Mouse (Mus musculus): ENCODE data around the gene Gm21987. TPM values are rescaled to one million over a fixed set of nuclear protein-coding genes. Genes with fewer than 3 reads are reported as not detected.
"Not testable (repeated sequence)": the region's sequence is repeated elsewhere in the genome, so short reads cannot be mapped to it uniquely, and the experiment has no call there.

Gm21987 gene
- total and polyA plus RNA-seq, 3 experiments, result not detected

GRCm38 (mm10) chr16:38329340-38329739, 17.5 kb upstream of the Gm21987 start:
- no peak overlapping the region for H3K9ac ChIP-seq (ENCODE audit: control insufficient read depth, low read depth, low read length, poor library complexity, severe bottlenecking)
- H3K79me2 ChIP-seq (ENCODE audit: control insufficient read depth, insufficient read depth, low read length, poor library complexity), result no peaks in the 10 kb centered on the region
- H3K36me3 ChIP-seq (ENCODE audit: control insufficient read depth in 1 of 2, insufficient read depth in 2 of 2, low read length in 2 of 2), result peaks cover 0 to 4% of the 10 kb centered on the region in 2 experiments; a peak in 2 of 4 replicates
- DNase-seq (ENCODE audit: low read depth, low spot score), result no peak
- no peak overlapping the region for H3K27ac ChIP-seq (ENCODE audit: control insufficient read depth, low read depth, low read length)
- no peaks in the 10 kb centered on the region for H3K9me3 ChIP-seq (replicated peaks; ENCODE audit: insufficient read depth, low read length)
- H3K27me3 ChIP-seq (ENCODE audit: control insufficient read depth in 1 of 2, insufficient read depth in 2 of 2, low read length in 2 of 2), result peaks cover 0 to under 1% of the 10 kb centered on the region in 2 experiments; a peak in 3 of 4 replicates
- 0 out of 2 replicates have a peak, but pooled peaks have one; percentile 4 for TF ChIP-seq SMC3 (IDR thresholded peaks at IDR 0.05; ENCODE audit: low read depth, low read length)
- TF ChIP-seq CTCF (IDR thresholded peaks at IDR 0.05 in 2 of 3, conservative IDR thresholded peaks at IDR 0.05 in 1 of 3; ENCODE audit: control insufficient read depth in 1 of 3, insufficient read depth in 1 of 3, low read depth in 2 of 3, low read length in 3 of 3, poor library complexity in 1 of 3, severe bottlenecking in 1 of 3), result peak in 2 of 3 experiments; percentile 29 to 49; a peak in 5 of 6 replicates
- no peak for TF ChIP-seq EP300 (IDR thresholded peaks at IDR 0.05; ENCODE audit: low read depth in 1 of 2, low read length in 2 of 2)
- H3K4me3 ChIP-seq (ENCODE audit: control insufficient read depth in 1 of 2, insufficient read depth in 1 of 2, low read depth in 2 of 2, low read length in 2 of 2), result no peak overlapping the region
- peaks cover 0 to 6% of the 10 kb centered on the region in 2 experiments; a peak in 1 of 4 replicates for H3K4me1 ChIP-seq (ENCODE audit: control insufficient read depth in 1 of 2, insufficient read depth in 2 of 2, low read length in 2 of 2)

- Histone ChIP-seq H3K36me3 (ENCODE audit: control insufficient read depth in 1 of 2, insufficient read depth in 2 of 2, low read length in 2 of 2) (peaks cover 0 to 4% of the 10 kb centered on the region in 2 experiments; a peak in 2 of 4 replicates), H3K4me3 (ENCODE audit: control insufficient read depth in 1 of 2, insufficient read depth in 1 of 2, low read depth in 2 of 2, low read length in 2 of 2) (no peak overlapping the region), H3K9ac (ENCODE audit: control insufficient read depth, low read depth, low read length, poor library complexity, severe bottlenecking) (no peak overlapping the region), H3K4me1 (ENCODE audit: control insufficient read depth in 1 of 2, insufficient read depth in 2 of 2, low read length in 2 of 2) (peaks cover 0 to 6% of the 10 kb centered on the region in 2 experiments; a peak in 1 of 4 replicates), H3K79me2 (ENCODE audit: control insufficient read depth, insufficient read depth, low read length, poor library complexity) (no peaks in the 10 kb centered on the region), H3K9me3 (replicated peaks; ENCODE audit: insufficient read depth, low read length) (no peaks in the 10 kb centered on the region), H3K27ac (ENCODE audit: control insufficient read depth, low read depth, low read length) (no peak overlapping the region), H3K27me3 (ENCODE audit: control insufficient read depth in 1 of 2, insufficient read depth in 2 of 2, low read length in 2 of 2) (peaks cover 0 to 2% of the 10 kb centered on the region in 2 experiments; a peak in 2 of 4 replicates)
- DNase-seq (ENCODE audit: low read depth, low spot score), result no peak
- no peak for TF ChIP-seq EP300 (IDR thresholded peaks at IDR 0.05; ENCODE audit: low read depth in 1 of 2, low read length in 2 of 2)
- no peak for TF ChIP-seq POLR2A (IDR thresholded peaks at IDR 0.05; ENCODE audit: control insufficient read depth in 1 of 2, insufficient read depth in 1 of 2, low read depth in 1 of 2, low read length in 2 of 2, poor library complexity in 1 of 2)
- TF ChIP-seq TBP (IDR thresholded peaks at IDR 0.05; ENCODE audit: low read depth, low read length), result no peak
- no peak for TF ChIP-seq RAD21 (IDR thresholded peaks at IDR 0.05; ENCODE audit: low read depth, low read length)
- no peak for TF ChIP-seq MYC (IDR thresholded peaks at IDR 0.05; ENCODE audit: low read depth, low read length)
- no peak for TF ChIP-seq ZKSCAN1 (IDR thresholded peaks at IDR 0.05; ENCODE audit: low read depth, low read length)
- no peak for TF ChIP-seq UBTF (IDR thresholded peaks at IDR 0.05; ENCODE audit: borderline replicate concordance, insufficient read depth, low read depth, low read length)
- no peak for TF ChIP-seq JUND (IDR thresholded peaks at IDR 0.05; ENCODE audit: low read depth, low read length)
- no peak for TF ChIP-seq MXI1 (IDR thresholded peaks at IDR 0.05; ENCODE audit: low read depth, low read length)
- no peak for TF ChIP-seq NELFE (IDR thresholded peaks at IDR 0.05; ENCODE audit: low read depth, low read length)
- no peak for TF ChIP-seq E2F4 (IDR thresholded peaks at IDR 0.05; ENCODE audit: borderline replicate concordance, low read depth, low read length)
- no peak for TF ChIP-seq NRF1 (IDR thresholded peaks at IDR 0.05; ENCODE audit: insufficient read depth, low read depth, low read length, poor library complexity, severe bottlenecking)
These were observed 12.4 kb upstream of the Gm21987 start for GRCm38 (mm10) chr16:38334431-38334830.

GRCm38 (mm10) chr16:38338077-38338476, 8.8 kb upstream of the Gm21987 start:
- H3K27ac ChIP-seq (ENCODE audit: control insufficient read depth, low read depth, low read length), result not testable (repeated sequence)

More at GRCm38 (mm10) chr16:38338077-38338476, 8.8 kb upstream of the Gm21987 start:
- not testable (repeated sequence) for H3K79me2 ChIP-seq (ENCODE audit: control insufficient read depth, insufficient read depth, low read length, poor library complexity); H3K9me3 ChIP-seq (replicated peaks; ENCODE audit: insufficient read depth, low read length); H3K36me3 ChIP-seq (ENCODE audit: control insufficient read depth in 1 of 2, insufficient read depth in 2 of 2, low read length in 2 of 2); H3K27me3 ChIP-seq (ENCODE audit: control insufficient read depth in 1 of 2, insufficient read depth in 2 of 2, low read length in 2 of 2); DNase-seq (ENCODE audit: low read depth, low spot score); H3K4me3 ChIP-seq (ENCODE audit: control insufficient read depth in 1 of 2, insufficient read depth in 1 of 2, low read depth in 2 of 2, low read length in 2 of 2); H3K4me1 ChIP-seq (ENCODE audit: control insufficient read depth in 1 of 2, insufficient read depth in 2 of 2, low read length in 2 of 2); H3K9ac ChIP-seq (ENCODE audit: control insufficient read depth, low read depth, low read length, poor library complexity, severe bottlenecking)
- peak; percentile 82 for TF ChIP-seq ZNF384 (IDR thresholded peaks at IDR 0.05; ENCODE audit: low read depth, low read length)
- peak; percentile 32 for TF ChIP-seq RAD21 (IDR thresholded peaks at IDR 0.05; ENCODE audit: low read depth, low read length)
- peak; percentile 13 to 39 (median 26); a peak in 4 of 6 replicates for TF ChIP-seq CTCF (IDR thresholded peaks at IDR 0.05 in 2 of 3, conservative IDR thresholded peaks at IDR 0.05 in 1 of 3; ENCODE audit: control insufficient read depth in 1 of 3, insufficient read depth in 1 of 3, low read depth in 2 of 3, low read length in 3 of 3, poor library complexity in 1 of 3, severe bottlenecking in 1 of 3)
- peak; percentile 32 for TF ChIP-seq SMC3 (IDR thresholded peaks at IDR 0.05; ENCODE audit: low read depth, low read length)
- TF ChIP-seq ZC3H11A (IDR thresholded peaks at IDR 0.05; ENCODE audit: low read depth, low read length), result peak; percentile 47; the same call in 1 of the 2 replicates

All from MEL (cell line).